Mouse (Mus musculus) embryonic facial prominence, embryonic 15.5 days (tissue): Measurements from ENCODE around the gene Tmem160. TPM values are rescaled to one million over a fixed set of nuclear protein-coding genes. Genes with fewer than 3 reads are reported as not detected.

Source experiments
- ATAC-seq: fragments of 200-750 bp; cut with Nextera tagmentation; 2 replicates; pipeline ENCODE4 v1.8.0; 2017; ENCODE audit warnings: low read depth, moderate TSS enrichment; ENCODE audit not compliant: insufficient number of reproducible peaks, low FRiP score, low TSS enrichment
- H3K27ac ChIP-seq: fragments of 300-500 bp; sonication (generic); replicated peaks from 2 replicates; pipeline ENCODE4 v1.5.1; 2015; ENCODE audit warnings: mild to moderate bottlenecking, inconsistent platforms
- H3K27me3 ChIP-seq: fragments of 300-500 bp; sonication (generic); 2 replicates; pipeline ENCODE4 v1.6.1; 2015; ENCODE audit warnings: inconsistent platforms
- H3K36me3 ChIP-seq: fragments of 300-500 bp; sonication (generic); 2 replicates; pipeline ENCODE4 v1.6.1; 2015; ENCODE audit warnings: mild to moderate bottlenecking, inconsistent platforms
- H3K4me1 ChIP-seq: fragments of 300-500 bp; sonication (generic); 2 replicates; pipeline ENCODE4 v1.6.1; 2015; ENCODE audit warnings: inconsistent platforms
- H3K4me2 ChIP-seq: fragments of 300-500 bp; sonication (generic); replicated peaks from 2 replicates; pipeline ENCODE4 v1.6.1; 2015; ENCODE audit warnings: mild to moderate bottlenecking, inconsistent platforms
- H3K4me3 ChIP-seq: fragments of 300-500 bp; sonication (generic); replicated peaks from 2 replicates; pipeline ENCODE4 v1.5.1; 2015; ENCODE audit warnings: mild to moderate bottlenecking, inconsistent platforms
- H3K9ac ChIP-seq: fragments of 300-500 bp; sonication (generic); 2 replicates; pipeline ENCODE4 v1.6.1; 2015; ENCODE audit warnings: inconsistent platforms
- H3K9me3 ChIP-seq: fragments of 300-500 bp; sonication (generic); replicated peaks from 2 replicates; pipeline ENCODE4 v1.6.1; 2016; ENCODE audit warnings: inconsistent platforms
- WGBS: fragments of 180-500 bp; shearing (Covaris S2); methylation state at CpG from one replicate; pipeline ENCODE4 v1.1.7; 2015; 5-methylcytosine and 5-hydroxymethylcytosine counted together
- polyA plus RNA-seq: library from polyadenylated mRNA; unstranded; fragments of >200 nt; fragmentation: Nextera tagmentation; extraction: Ambion mirVana; gene quantifications from 2 replicates; pipeline ENCODE4 v1.2.1, GENCODE M21; 2015

Gene Tmem160
- polyA plus RNA-seq, 1 experiment from 2014 or later = 49.6 TPM

DNA sequence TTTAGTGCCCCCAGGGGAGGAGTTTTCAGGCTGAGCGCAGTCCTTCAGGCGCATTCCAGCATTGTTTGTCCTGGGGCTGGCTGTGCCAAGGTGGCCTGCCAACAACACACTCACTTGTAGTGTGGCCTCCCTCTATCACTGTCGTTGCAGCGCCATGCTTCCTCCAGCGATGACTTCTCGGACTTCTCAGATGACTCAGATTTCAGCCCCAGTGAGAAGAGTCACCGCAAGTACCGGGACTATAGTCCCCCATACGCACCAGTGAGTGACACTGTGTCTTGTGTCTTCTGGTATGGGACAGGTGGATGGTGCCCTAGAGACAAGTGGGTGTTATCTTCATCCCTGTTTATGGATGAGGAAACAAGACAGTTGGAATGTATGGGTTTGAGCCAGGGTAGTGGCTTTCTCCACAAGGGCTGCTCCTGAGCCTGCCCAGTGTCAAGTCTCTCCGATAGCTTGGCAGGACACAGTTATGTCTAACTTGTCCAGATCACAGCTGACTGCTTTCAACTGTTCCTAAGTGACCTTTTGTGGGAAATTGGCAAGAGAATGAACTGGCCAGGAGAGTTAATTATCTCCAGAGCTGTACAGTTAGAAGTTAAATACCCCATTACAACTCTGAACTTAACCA lies 35.3 kb upstream of the Tmem160 start:
- H3K9me3 ChIP-seq = no peaks in the 10 kb centered on the region
- 85% methylated on average over 10 of the region's 10 CpGs for WGBS
- no peak overlapping the region for H3K9ac ChIP-seq
- 0 out of 2 replicates have a peak, but pooled peaks cover 8% of the 10 kb centered on the region for H3K4me1 ChIP-seq
- no peak overlapping the region for H3K27ac ChIP-seq
- no peak overlapping the region for H3K4me2 ChIP-seq
- H3K27me3 ChIP-seq = no peaks in the 10 kb centered on the region
- peaks cover 59% of the 10 kb centered on the region for H3K36me3 ChIP-seq
- ATAC-seq = no peak
- H3K4me3 ChIP-seq = no peak overlapping the region

DNA sequence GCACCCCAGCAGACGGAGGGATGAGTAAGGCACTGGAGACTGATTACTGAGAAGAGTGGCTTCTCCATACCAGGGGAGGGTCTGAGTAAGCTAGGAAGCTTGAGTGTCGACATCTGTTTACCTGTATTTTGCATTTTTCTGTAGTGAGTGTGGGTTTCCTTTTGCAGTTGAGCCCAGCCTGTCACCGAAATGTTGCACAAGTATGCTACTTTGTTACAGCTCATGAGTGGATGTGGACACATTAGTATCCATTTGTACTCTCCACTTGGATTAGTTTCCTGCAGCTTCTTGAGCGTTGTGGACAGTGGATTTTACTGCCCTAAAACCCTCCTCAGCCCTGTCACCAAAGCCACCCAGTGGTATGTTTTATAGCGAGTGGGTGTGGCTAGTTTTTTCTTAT lies 33.9 kb upstream of the Tmem160 start:
- Histone ChIP-seq H3K36me3 (peaks cover 72% of the 10 kb centered on the region), H3K9me3 (no peaks in the 10 kb centered on the region)

DNA sequence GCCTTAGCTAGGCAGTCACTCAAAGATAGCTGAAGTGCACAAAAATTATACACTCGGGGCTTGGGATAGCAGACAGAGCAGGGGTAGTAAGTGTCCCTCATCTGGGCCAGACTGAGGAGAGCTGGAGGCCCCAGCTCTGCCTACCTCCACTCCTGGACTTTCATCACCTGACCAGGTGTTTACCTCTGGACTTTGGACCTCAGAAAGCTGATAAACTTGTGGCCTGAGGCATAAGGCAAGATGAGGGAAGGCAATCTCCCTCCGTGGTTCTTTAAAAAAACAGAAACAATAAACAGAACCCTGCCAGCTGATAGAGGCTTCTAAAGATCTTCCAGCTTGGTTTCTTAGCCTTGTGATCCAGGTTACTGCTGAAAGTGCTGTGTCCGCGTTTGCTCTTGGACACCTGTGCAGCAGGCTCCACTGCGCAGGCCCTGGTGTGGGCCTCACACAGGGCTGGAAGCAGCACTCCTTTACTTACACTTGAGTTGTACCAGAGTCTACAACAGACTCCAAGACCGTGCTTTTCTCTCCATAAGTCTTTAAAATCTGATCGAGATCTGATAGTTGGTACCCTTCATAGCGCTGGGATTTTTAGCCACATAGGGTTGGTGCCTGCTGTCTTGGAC lies 32.0 kb upstream of the Tmem160 start:
- H3K27ac ChIP-seq = no peak overlapping the region
- H3K4me2 ChIP-seq = no peak overlapping the region
- H3K9me3 ChIP-seq = no peaks in the 10 kb centered on the region
- no peaks in the 10 kb centered on the region for H3K27me3 ChIP-seq
- no peak overlapping the region for H3K9ac ChIP-seq
- no peak overlapping the region for H3K4me3 ChIP-seq
- peaks cover 91% of the 10 kb centered on the region for H3K36me3 ChIP-seq
- WGBS = 92% methylated on average over 8 of the region's 8 CpGs
- no peaks in the 10 kb centered on the region for H3K4me1 ChIP-seq
- no peak for ATAC-seq

More for the DNA sequence above, 33.9 kb upstream of the Tmem160 start:
- no peak for ATAC-seq
- no peaks in the 10 kb centered on the region for H3K27me3 ChIP-seq
- H3K4me3 ChIP-seq = no peak overlapping the region
- no peak overlapping the region for H3K9ac ChIP-seq
- no peak overlapping the region for H3K27ac ChIP-seq
- WGBS = 81% methylated on average over 5 of the region's 5 CpGs
- H3K4me1 ChIP-seq = 0 out of 2 replicates have a peak, but pooled peaks cover 3% of the 10 kb centered on the region
- no peak overlapping the region for H3K4me2 ChIP-seq

DNA sequence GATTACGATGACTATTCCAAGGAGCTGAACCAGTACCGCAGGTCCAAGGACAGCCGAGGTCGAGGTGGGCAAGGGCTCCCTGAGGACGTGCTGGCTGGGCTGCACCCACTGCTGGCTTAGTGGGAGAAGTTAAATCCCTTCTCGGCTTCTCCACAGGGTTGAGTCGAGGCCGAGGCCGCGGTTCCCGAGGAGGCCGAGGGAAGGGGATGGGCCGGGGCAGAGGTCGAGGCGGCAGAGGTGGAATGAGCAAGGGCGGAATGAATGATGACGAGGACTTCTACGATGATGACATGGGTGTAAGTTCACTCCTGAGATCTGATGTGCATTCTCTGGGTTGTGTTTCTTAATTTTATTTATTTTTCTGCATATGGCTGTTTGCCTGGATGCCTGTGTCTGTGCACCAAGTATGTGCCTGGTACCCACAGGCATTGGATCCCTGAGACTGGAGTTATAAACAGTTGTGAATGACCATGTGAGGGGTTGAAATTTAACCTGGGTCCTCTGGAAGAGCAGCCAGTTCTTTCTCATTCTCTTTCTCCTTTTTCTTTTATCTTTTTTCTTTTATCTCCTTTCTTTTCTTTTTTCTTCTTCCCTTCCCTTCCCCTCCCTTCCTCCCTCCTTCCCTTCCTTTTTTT lies 30.2 kb upstream of the Tmem160 start:
- Histone ChIP-seq H3K4me3 (no peak overlapping the region), H3K36me3 (peaks cover 96% of the 10 kb centered on the region), H3K27me3 (no peaks in the 10 kb centered on the region), H3K9ac (no peak overlapping the region), H3K9me3 (no peaks in the 10 kb centered on the region), H3K27ac (no peak overlapping the region), H3K4me2 (no peak overlapping the region), H3K4me1 (no peaks in the 10 kb centered on the region)
- ATAC-seq = no peak
- 87% methylated on average over 18 of the region's 18 CpGs for WGBS

DNA sequence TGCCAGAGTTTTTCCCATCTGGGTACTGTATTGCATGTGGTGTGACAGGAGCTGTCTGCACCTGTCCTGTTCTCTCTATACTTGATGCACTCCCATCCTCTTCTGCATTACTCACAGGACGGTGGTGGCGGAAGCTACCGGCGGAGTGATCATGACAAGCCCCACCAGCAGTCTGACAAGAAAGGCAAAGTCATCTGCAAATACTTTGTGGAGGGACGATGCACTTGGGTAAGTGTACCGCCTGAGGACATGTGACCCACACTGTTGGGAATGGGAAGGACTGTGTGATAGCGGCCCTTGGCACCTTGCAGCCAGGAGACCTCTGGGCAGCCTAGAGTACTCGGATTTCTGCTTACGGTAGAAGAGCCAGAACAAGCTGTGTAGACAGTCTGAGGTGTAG lies 28.8 kb upstream of the Tmem160 start:
- no peak overlapping the region for H3K9ac ChIP-seq
- no peak overlapping the region for H3K4me2 ChIP-seq
- H3K36me3 ChIP-seq = peaks cover 97% of the 10 kb centered on the region
- H3K9me3 ChIP-seq = no peaks in the 10 kb centered on the region
- ATAC-seq = no peak
- no peaks in the 10 kb centered on the region for H3K4me1 ChIP-seq
- no peak overlapping the region for H3K4me3 ChIP-seq
- no peak overlapping the region for H3K27ac ChIP-seq
- 87% methylated on average over 9 of the region's 9 CpGs for WGBS
- no peaks in the 10 kb centered on the region for H3K27me3 ChIP-seq

DNA sequence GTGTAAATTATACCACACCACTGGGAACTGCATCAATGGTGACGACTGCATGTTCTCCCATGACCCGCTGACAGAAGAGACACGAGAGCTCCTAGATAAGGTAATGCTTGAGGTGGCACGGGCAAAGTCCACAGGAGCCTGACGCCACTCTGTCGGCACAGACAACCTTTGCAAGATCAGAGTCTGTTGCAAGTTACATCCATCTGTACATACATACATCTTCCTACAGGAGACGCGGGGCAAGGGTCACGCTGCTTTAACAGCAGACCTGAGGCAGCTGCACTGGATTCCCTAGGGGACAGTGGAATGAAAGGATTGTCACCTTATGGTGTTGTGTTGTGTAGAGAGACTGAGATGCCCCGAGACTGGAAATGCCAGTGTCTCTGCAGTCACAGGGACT lies 26.9 kb upstream of the Tmem160 start:
- Histone ChIP-seq H3K9me3 (no peaks in the 10 kb centered on the region), H3K27me3 (no peaks in the 10 kb centered on the region), H3K36me3 (peaks cover 97% of the 10 kb centered on the region), H3K4me3 (no peak overlapping the region), H3K9ac (no peak overlapping the region), H3K4me2 (no peak overlapping the region), H3K27ac (no peak overlapping the region), H3K4me1 (no peaks in the 10 kb centered on the region)
- WGBS = 83% methylated on average over 10 of the region's 10 CpGs
- no peak for ATAC-seq

DNA sequence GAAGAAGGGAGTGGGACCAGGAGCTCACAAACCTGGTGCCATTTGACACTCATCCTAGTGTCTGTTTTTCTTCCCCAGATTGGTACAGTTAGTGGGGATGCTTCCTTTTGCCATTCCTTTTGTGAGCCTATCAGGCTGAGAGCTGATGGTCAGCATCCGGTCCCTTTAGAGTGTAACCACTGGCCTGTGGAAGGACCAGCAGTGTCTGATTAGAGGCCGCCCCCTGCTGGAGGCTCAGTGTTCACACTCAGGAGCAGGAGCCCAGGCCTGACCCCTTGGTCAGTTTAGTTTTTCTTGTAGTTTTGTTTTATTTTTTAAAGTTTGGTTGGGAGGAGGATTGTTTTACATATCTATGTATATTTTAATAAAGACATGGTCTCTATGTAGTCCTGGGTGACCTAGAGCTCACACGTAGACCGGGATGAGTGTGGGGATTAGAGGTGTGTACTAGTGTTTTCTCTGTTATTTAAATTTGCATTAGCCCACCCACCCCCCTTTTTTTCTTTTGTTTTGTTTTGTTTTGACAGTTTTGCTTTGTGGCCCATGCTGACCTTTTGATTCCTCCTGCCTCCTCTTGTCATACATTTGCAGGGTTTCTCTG lies 26.4 kb upstream of the Tmem160 start:
- peaks cover 97% of the 10 kb centered on the region for H3K36me3 ChIP-seq
- no peak; the same call in 1 of the 2 replicates for ATAC-seq
- WGBS = 68% methylated on average over 4 of the region's 4 CpGs
- H3K27ac ChIP-seq = no peak overlapping the region
- no peak overlapping the region for H3K4me3 ChIP-seq
- H3K4me2 ChIP-seq = no peak overlapping the region
- H3K27me3 ChIP-seq = no peaks in the 10 kb centered on the region
- H3K9ac ChIP-seq = no peak overlapping the region
- H3K4me1 ChIP-seq = no peaks in the 10 kb centered on the region
- H3K9me3 ChIP-seq = no peaks in the 10 kb centered on the region

DNA sequence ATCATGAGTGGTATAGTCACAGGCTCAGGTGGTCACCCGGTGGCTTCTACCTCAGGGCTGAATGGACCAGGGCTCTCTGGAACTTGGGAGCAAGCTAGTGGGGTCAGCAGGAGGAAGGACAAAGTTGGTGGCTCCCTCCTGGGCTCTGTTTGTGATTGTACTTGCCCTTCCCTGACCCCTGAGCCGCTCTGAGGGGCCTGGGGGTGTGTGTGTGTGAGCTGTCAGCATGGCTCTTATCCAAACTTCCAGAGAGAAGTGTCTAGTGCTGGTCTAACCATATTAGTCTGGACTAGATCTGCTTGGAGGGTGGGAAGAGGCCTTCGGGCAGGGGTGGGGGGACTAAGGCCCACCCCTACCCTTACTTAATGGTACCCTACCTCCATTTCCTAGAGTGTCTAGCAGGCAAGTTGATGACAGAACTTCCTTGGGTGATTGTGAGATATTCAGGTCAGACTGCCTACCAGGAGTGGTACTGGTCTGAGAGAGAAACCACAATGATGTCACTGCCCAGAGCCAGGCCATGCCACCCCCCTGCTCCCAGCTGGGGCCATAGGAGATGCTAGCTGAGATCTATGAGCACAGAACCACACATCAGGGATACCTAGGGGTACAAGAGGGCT lies 19.1 kb upstream of the Tmem160 start:
- H3K27me3 ChIP-seq = no peaks in the 10 kb centered on the region
- no peaks in the 10 kb centered on the region for H3K4me1 ChIP-seq
- ATAC-seq = no peak
- 67% methylated on average over 3 of the region's 3 CpGs for WGBS
- H3K27ac ChIP-seq = no peak overlapping the region
- no peak overlapping the region for H3K4me2 ChIP-seq
- H3K36me3 ChIP-seq = peaks cover 85% of the 10 kb centered on the region
- H3K9me3 ChIP-seq = no peaks in the 10 kb centered on the region
- H3K9ac ChIP-seq = no peak overlapping the region
- no peak overlapping the region for H3K4me3 ChIP-seq

DNA sequence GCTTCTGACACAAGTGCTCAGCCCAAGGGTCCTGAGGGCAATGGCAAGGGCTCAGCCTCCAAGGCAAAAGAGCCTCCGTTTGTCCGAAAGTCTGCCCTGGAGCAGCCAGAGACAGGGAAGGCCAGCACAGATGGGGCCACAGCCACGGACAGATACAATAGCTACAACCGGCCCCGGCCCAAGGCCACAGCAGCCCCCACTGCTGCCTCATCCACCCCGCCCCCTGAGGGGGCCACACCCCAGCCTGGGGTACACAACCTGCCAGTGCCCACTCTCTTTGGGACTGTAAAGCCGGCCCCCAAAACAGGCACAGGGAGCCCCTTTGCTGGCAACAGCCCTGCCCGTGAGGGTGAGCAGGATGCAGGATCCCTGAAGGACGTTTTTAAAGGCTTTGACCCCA lies 17.5 kb upstream of the Tmem160 start:
- H3K9ac ChIP-seq = no peak overlapping the region
- H3K4me3 ChIP-seq = no peak overlapping the region
- ATAC-seq = peak; percentile 56; the same call in 1 of the 2 replicates
- no peak overlapping the region for H3K27ac ChIP-seq
- no peaks in the 10 kb centered on the region for H3K4me1 ChIP-seq
- H3K27me3 ChIP-seq = no peaks in the 10 kb centered on the region
- H3K36me3 ChIP-seq = peaks cover 69% of the 10 kb centered on the region
- WGBS = 83% methylated on average over 9 of the region's 9 CpGs
- no peaks in the 10 kb centered on the region for H3K9me3 ChIP-seq
- H3K4me2 ChIP-seq = no peak overlapping the region

DNA sequence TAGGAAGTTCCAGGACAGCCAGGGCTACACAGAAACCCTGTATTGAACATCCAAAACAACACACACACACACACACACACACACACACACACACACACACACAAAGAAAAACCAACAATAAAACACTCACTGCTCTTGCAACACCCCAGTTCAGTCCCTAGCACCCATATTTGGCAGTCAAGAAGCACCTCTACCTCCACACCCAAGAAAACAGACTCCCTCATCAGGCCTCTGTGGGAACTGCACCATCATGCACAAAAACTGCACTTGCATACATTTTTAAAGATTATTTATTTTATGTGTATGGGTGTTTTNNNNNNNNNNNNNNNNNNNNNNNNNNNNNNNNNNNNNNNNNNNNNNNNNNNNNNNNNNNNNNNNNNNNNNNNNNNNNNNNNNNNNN lies 11.3 kb upstream of the Tmem160 start:
- Histone ChIP-seq H3K4me3 (no peak overlapping the region), H3K9ac (no peak overlapping the region), H3K27ac (no peak overlapping the region), H3K9me3 (no peaks in the 10 kb centered on the region), H3K36me3 (peaks cover 8% of the 10 kb centered on the region), H3K4me2 (no peak overlapping the region), H3K4me1 (no peaks in the 10 kb centered on the region), H3K27me3 (no peaks in the 10 kb centered on the region)
- ATAC-seq = no peak

DNA sequence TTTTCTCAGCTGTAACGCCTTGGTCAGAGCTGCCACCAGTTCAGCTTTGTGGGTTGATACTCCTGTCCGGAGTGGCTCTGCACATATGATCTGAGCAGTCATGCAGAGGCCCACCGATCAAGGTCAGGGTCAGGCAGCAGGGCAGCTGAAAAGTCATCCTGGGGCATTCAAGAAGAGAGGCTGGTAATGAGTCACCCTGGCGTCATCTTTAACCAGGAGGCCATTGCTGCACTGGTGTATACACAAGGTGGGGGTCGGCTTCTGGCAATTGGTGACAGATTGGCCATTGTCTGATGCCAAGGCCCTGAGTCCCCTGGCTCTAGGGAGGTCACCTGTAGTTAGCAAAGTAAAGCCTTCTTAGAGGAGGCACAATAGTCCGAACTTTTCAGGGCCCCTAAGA lies 923 bp upstream of the Tmem160 start:
- no peak for ATAC-seq

More for the DNA sequence above, 923 bp upstream of the Tmem160 start:
- Histone ChIP-seq H3K9me3 (no peaks in the 10 kb centered on the region), H3K4me1 (peaks cover 10% of the 10 kb centered on the region; the same call in 1 of the 2 replicates), H3K4me3 (no peak overlapping the region), H3K27me3 (no peaks in the 10 kb centered on the region), H3K9ac (no peak overlapping the region), H3K4me2 (no peak overlapping the region), H3K27ac (no peak overlapping the region), H3K36me3 (peaks cover 15% of the 10 kb centered on the region)
- WGBS = 79% methylated on average over 6 of the region's 6 CpGs
